Mouse (Mus musculus) layer of hippocampus, postnatal 36 days (tissue): ENCODE measurements at regions not wholly inside any gene's neighbourhood (a gene's known extent, or its start where the extent isn't known, plus 50 kb on each side); places are given as distances from the start of the nearest gene placed in this dataset.

Experiments
- DNase-seq, 2 experiments: peaks; one replicate each; pipeline ENCODE4 v3.0.0; 2022

GRCm38 (mm10) chr11:17324651-17325050 lies 67.3 kb downstream of the C1d start:
- DNase-seq: no peak

- no peak for DNase-seq
Measured at GRCm38 (mm10) chr11:17325731-17326646, 68.6 kb downstream of the C1d start.

GRCm38 (mm10) chr11:17326695-17327094 lies 69.3 kb downstream of the C1d start:
- DNase-seq: no peak

- DNase-seq: peak in 1 of 2 experiments; percentile 6
Measured at GRCm38 (mm10) chr11:17351476-17351875, 94.1 kb downstream of the C1d start.

GRCm38 (mm10) chr11:17352148-17353130 lies 95.1 kb downstream of the C1d start:
- DNase-seq: peak; percentile 5 to 6

GRCm38 (mm10) chr11:17359698-17360254 lies 102.4 kb downstream of the C1d start:
- DNase-seq: no peak

GRCm38 (mm10) chr11:17377859-17378258 lies 120.5 kb downstream of the C1d start:
- no peak for DNase-seq

GRCm38 (mm10) chr11:17386756-17387155 lies 129.4 kb downstream of the C1d start:
- DNase-seq: peak in 1 of 2 experiments; percentile 4

GRCm38 (mm10) chr11:17393832-17394231 lies 136.5 kb downstream of the C1d start:
- no peak for DNase-seq

- no peak for DNase-seq
Measured at GRCm38 (mm10) chr11:17414531-17414930, 157.2 kb downstream of the C1d start.

GRCm38 (mm10) chr11:17415144-17415543 lies 157.8 kb downstream of the C1d start:
- no peak for DNase-seq

GRCm38 (mm10) chr11:17417656-17418289 lies 160.4 kb downstream of the C1d start:
- DNase-seq: no peak

- DNase-seq: no peak
Measured at GRCm38 (mm10) chr11:17442133-17442532, 184.8 kb downstream of the C1d start.

GRCm38 (mm10) chr11:17449289-17449688 lies 191.9 kb downstream of the C1d start:
- no peak for DNase-seq

- DNase-seq: no peak
Measured at GRCm38 (mm10) chr11:17450360-17451045, 193.1 kb downstream of the C1d start.

- peak; percentile 14 to 21 for DNase-seq
Measured at GRCm38 (mm10) chr11:17451451-17451850, 194.1 kb downstream of the C1d start.

- no peak for DNase-seq
Measured at GRCm38 (mm10) chr11:17453530-17453929, 196.2 kb downstream of the C1d start.

GRCm38 (mm10) chr11:17458946-17459345 lies 201.6 kb downstream of the C1d start:
- DNase-seq: no peak

GRCm38 (mm10) chr11:17460024-17460919 lies 202.9 kb downstream of the C1d start:
- DNase-seq: no peak

- DNase-seq: no peak
Measured at GRCm38 (mm10) chr11:17460920-17461279, 203.5 kb downstream of the C1d start.

GRCm38 (mm10) chr11:17461701-17462100 lies 204.3 kb downstream of the C1d start:
- DNase-seq: no peak
